Mouse (Mus musculus): ENCODE results near the gene Zfand2a.

DNA sequence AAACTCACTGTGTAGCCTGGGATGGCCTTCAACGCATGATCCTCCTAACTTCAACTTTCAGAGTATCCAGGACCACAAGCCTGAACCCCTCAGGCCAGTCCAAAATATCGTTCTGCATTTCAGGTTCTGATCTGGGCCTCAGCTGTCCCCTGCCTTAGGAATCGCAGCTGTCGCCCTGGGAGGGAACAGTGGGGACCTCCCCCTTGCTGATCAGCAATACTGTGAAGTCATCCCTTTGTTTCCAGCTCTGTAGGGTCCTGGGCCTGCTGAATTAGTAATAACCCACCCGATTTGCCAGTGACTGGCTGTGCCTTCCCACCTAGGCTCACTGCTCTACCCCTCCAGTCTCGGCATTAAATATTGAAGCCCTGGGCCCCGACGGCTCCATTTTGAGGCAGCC lies 7.0 kb upstream of the Zfand2a start:
- TF ChIP-seq CTCF (IDR thresholded peaks at IDR 0.05; ENCODE audit: low read depth) (no peak), EP300 (IDR thresholded peaks at IDR 0.05; ENCODE audit: low read depth) (no peak)
